29 mouse cellular contexts compared by ENCODE assay signal in the genomic region with DNA sequence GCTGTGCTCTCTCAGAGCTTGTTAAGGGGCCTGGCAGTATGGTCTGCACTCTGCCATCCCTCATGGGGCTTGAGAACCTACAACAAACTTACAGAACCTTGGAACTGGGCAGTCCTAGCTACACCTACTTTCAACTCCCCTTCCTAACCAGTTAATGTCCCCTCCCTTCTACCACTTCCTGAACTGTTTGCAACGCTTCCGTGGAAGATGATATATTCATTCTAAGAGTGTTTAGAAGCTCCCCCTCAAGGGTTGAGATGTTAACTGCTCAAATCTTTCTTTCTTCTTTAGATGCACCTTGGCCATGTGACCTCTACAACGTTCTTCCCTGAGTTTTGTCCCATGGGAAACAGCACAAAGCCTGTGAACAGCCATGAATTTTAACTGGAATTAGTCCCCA.
DNase-seq lines count a peak whose midpoint lies in the region; ATAC-seq and TF ChIP-seq lines count a peak whose summit lies in the region.
"Had no signal": no experiment of that assay in that cellular context is flagged by ENCODE, and none has a peak within 500 bp of the region (broad histone marks: within the 10 kb centered on the region; RNA-seq: fewer than 3 reads in every experiment).

No protein-coding gene starts in this region.

- no peak for TF ChIP-seq CTCF in spleen, adult 2 months (IDR thresholded peaks at IDR 0.05; ENCODE audit: extremely low read depth, insufficient read depth, insufficient read length, insufficient replicate concordance)

- no peak overlapping the region for H3K4me3 ChIP-seq in spleen, adult 2 months (ENCODE audit: extremely low read depth, insufficient read depth, insufficient read length)
- H3K4me3 ChIP-seq: embryonic facial prominence, embryonic 12.5 days; heart, embryonic 12.5 days; hindbrain, embryonic 12.5 days; limb, embryonic 12.5 days; liver, embryonic 13.5 days; megakaryocyte, embryonic 14.5 days; midbrain, embryonic 15.5 days; neural tube, embryonic 15.5 days had no signal

- H3K27me3 ChIP-seq in spleen, adult 2 months (ENCODE audit: control insufficient read depth, insufficient read depth, low read length) = no peaks in the 10 kb centered on the region
- H3K27me3 ChIP-seq: embryonic facial prominence, embryonic 12.5 days; heart, embryonic 12.5 days; hindbrain, embryonic 12.5 days; limb, embryonic 12.5 days; liver, embryonic 13.5 days; megakaryocyte, embryonic 14.5 days; midbrain, embryonic 15.5 days; neural tube, embryonic 15.5 days had no signal

- ATAC-seq in granulocyte monocyte progenitor cell, adult 5-6 weeks (replicated peaks; ENCODE audit: poor library complexity, severe bottlenecking) = peak; percentile 58
- ATAC-seq in monocyte, adult 5-6 weeks (replicated peaks; ENCODE audit: insufficient number of reproducible peaks, low FRiP score, low TSS enrichment, poor library complexity, severe bottlenecking) = peak; percentile 53; the same call in 1 of the 2 replicates
- ATAC-seq: forebrain, postnatal 0 days; midbrain, embryonic 15.5 days had no signal

- TF ChIP-seq POLR2A in spleen, adult 2 months (IDR thresholded peaks at IDR 0.05; ENCODE audit: low read depth, low read length) = no peak

- peak in 1 of 2 experiments; percentile 12 for DNase-seq in spleen, adult 2 months (ENCODE audit: low read depth in 1 of 2, low spot score in 2 of 2)
- DNase-seq in spleen, adult 12 weeks (ENCODE audit: low spot score) = no peak
- no peak for DNase-seq in cerebellum, postnatal 4 days (ENCODE audit: low spot score in 2 of 2)
- no peak for DNase-seq in embryo, embryonic 9.5 days (ENCODE audit: extremely low spot score)
- no peak for DNase-seq in retina, embryonic 14.5 days (ENCODE audit: low spot score)
- DNase-seq: adrenal gland, postnatal 25 days; cerebellum, adult 9-11 months; forebrain, postnatal 0 days; gastrocnemius, postnatal 14 days; heart, adult 18-20 months; heart, postnatal 10 days; kidney, adult 18-20 months; liver, embryonic 13.5 days; lung, adult 2 months; lung, postnatal 14 days; retina, postnatal 1 day; right cerebral cortex, postnatal 25 days; thymus, adult 18-20 months; thymus, postnatal 4 days had no signal

- WGBS in spleen, adult 2 months = 22% methylated on average over 3 of the region's 3 CpGs

- H3K27ac ChIP-seq in spleen, adult 2 months (ENCODE audit: insufficient read depth, low read length) = peak overlapping the region; percentile 12; the same call in 1 of the 2 replicates
- H3K27ac ChIP-seq: embryonic facial prominence, embryonic 12.5 days; hindbrain, embryonic 12.5 days; kidney, postnatal 0 days; limb, embryonic 12.5 days; liver, embryonic 13.5 days; midbrain, embryonic 15.5 days; neural tube, embryonic 15.5 days had no signal

- no peaks in the 10 kb centered on the region for H3K36me3 ChIP-seq in spleen, adult 2 months (ENCODE audit: control insufficient read depth, insufficient read depth, low read length)
- H3K36me3 ChIP-seq: embryonic facial prominence, embryonic 12.5 days; heart, embryonic 12.5 days; hindbrain, embryonic 12.5 days; limb, embryonic 12.5 days; liver, embryonic 13.5 days; midbrain, embryonic 15.5 days; neural tube, embryonic 15.5 days had no signal

- H3K4me1 ChIP-seq in spleen, adult 2 months (ENCODE audit: control insufficient read depth, insufficient read depth, insufficient read length) = peaks cover 17% of the 10 kb centered on the region; the same call in 1 of the 2 replicates
- H3K4me1 ChIP-seq: embryonic facial prominence, embryonic 12.5 days; heart, embryonic 12.5 days; hindbrain, embryonic 12.5 days; limb, embryonic 12.5 days; midbrain, embryonic 15.5 days; neural tube, embryonic 15.5 days had no signal
